Mouse (Mus musculus): ENCODE results near the gene Ubqln4. TPM values are rescaled to one million over a fixed set of nuclear protein-coding genes. Genes with fewer than 3 reads are reported as not detected.
"Not testable (repeated sequence)": the region's sequence is repeated elsewhere in the genome, so short reads cannot be mapped to it uniquely, and the experiment has no call there.

The Ubqln4 gene
- total and polyA plus RNA-seq, 3 experiments: 43.6 to 171 (median 83.0) TPM

GRCm38 (mm10) chr3:88604863-88605262 lies 51.3 kb downstream of the Ubqln4 start:
- no peak for DNase-seq (ENCODE audit: low read depth, low spot score)
- peaks cover 6 to 18% of the 10 kb centered on the region in 2 experiments; a peak in 3 of 4 replicates for H3K4me1 ChIP-seq (ENCODE audit: control insufficient read depth in 1 of 2, insufficient read depth in 2 of 2, low read length in 2 of 2)
- H3K4me3 ChIP-seq (ENCODE audit: control insufficient read depth in 1 of 2, insufficient read depth in 1 of 2, low read depth in 2 of 2, low read length in 2 of 2): no peak overlapping the region

GRCm38 (mm10) chr3:88605666-88606065 lies 52.1 kb downstream of the Ubqln4 start, which contains the start of gene Arhgef2:
Gene Arhgef2, plus strand, starts transcription at chr3:88605966.
- H3K36me3 ChIP-seq (ENCODE audit: control insufficient read depth in 1 of 2, insufficient read depth in 2 of 2, low read length in 2 of 2): peaks cover 0 to 16% of the 10 kb centered on the region in 2 experiments; a peak in 2 of 4 replicates
- H3K27me3 ChIP-seq (ENCODE audit: control insufficient read depth in 1 of 2, insufficient read depth in 2 of 2, low read length in 2 of 2); H3K79me2 ChIP-seq (ENCODE audit: control insufficient read depth, insufficient read depth, low read length, poor library complexity); H3K9me3 ChIP-seq (replicated peaks; ENCODE audit: insufficient read depth, low read length); DNase-seq (ENCODE audit: low read depth, low spot score): not testable (repeated sequence)
- peaks cover 6 to 18% of the 10 kb centered on the region in 2 experiments; a peak in 3 of 4 replicates for H3K4me1 ChIP-seq (ENCODE audit: control insufficient read depth in 1 of 2, insufficient read depth in 2 of 2, low read length in 2 of 2)
- peak within 1 kb of the TSS; percentile 30 for H3K9ac ChIP-seq (ENCODE audit: control insufficient read depth, low read depth, low read length, poor library complexity, severe bottlenecking)
- peak within 1 kb of the TSS; percentile 30 for H3K27ac ChIP-seq (ENCODE audit: control insufficient read depth, low read depth, low read length)
- peak within 1 kb of the TSS; percentile 10 to 13; a peak in 3 of 4 replicates for H3K4me3 ChIP-seq (ENCODE audit: control insufficient read depth in 1 of 2, insufficient read depth in 1 of 2, low read depth in 2 of 2, low read length in 2 of 2)

More at GRCm38 (mm10) chr3:88604863-88605262, 51.3 kb downstream of the Ubqln4 start:
- H3K79me2 ChIP-seq (ENCODE audit: control insufficient read depth, insufficient read depth, low read length, poor library complexity): no peaks in the 10 kb centered on the region; the same call in 1 of the 2 replicates
- peaks cover 0 to 16% of the 10 kb centered on the region in 2 experiments; a peak in 2 of 4 replicates for H3K36me3 ChIP-seq (ENCODE audit: control insufficient read depth in 1 of 2, insufficient read depth in 2 of 2, low read length in 2 of 2)
- TF ChIP-seq USF1 (IDR thresholded peaks at IDR 0.05; ENCODE audit: low read depth, low read length) (no peak), NRF1 (IDR thresholded peaks at IDR 0.05; ENCODE audit: insufficient read depth, low read depth, low read length, poor library complexity, severe bottlenecking) (no peak), ZNF384 (IDR thresholded peaks at IDR 0.05; ENCODE audit: low read depth, low read length) (no peak), POLR2AphosphoS2 (IDR thresholded peaks at IDR 0.05; ENCODE audit: low read length) (no peak), NELFE (IDR thresholded peaks at IDR 0.05; ENCODE audit: low read depth, low read length) (no peak), JUND (IDR thresholded peaks at IDR 0.05; ENCODE audit: low read depth, low read length) (no peak), TAL1 (IDR thresholded peaks at IDR 0.05; ENCODE audit: low read length) (no peak), MEF2A (IDR thresholded peaks at IDR 0.05; ENCODE audit: extremely low read depth, insufficient replicate concordance, low read depth, low read length, poor library complexity, severe bottlenecking) (no peak), POLR2A (IDR thresholded peaks at IDR 0.05; ENCODE audit: control insufficient read depth in 1 of 2, insufficient read depth in 1 of 2, low read depth in 1 of 2, low read length in 2 of 2, poor library complexity in 1 of 2) (no peak), MAX (IDR thresholded peaks at IDR 0.05; ENCODE audit: low read length) (no peak), ZMIZ1 (IDR thresholded peaks at IDR 0.05; ENCODE audit: low read depth, low read length) (no peak), ZC3H11A (IDR thresholded peaks at IDR 0.05; ENCODE audit: low read depth, low read length) (no peak), USF2 (IDR thresholded peaks at IDR 0.05; ENCODE audit: borderline replicate concordance in 1 of 2, insufficient read depth in 1 of 2, low read depth in 1 of 2, low read length in 2 of 2) (no peak), HCFC1 (IDR thresholded peaks at IDR 0.05; ENCODE audit: low read depth, low read length) (no peak), TCF12 (IDR thresholded peaks at IDR 0.05; ENCODE audit: low read depth, low read length) (no peak)
- H3K9me3 ChIP-seq (replicated peaks; ENCODE audit: insufficient read depth, low read length): no peaks in the 10 kb centered on the region
- no peaks in the 10 kb centered on the region for H3K27me3 ChIP-seq (ENCODE audit: control insufficient read depth in 1 of 2, insufficient read depth in 2 of 2, low read length in 2 of 2)
- H3K27ac ChIP-seq (ENCODE audit: control insufficient read depth, low read depth, low read length): no peak overlapping the region
- H3K9ac ChIP-seq (ENCODE audit: control insufficient read depth, low read depth, low read length, poor library complexity, severe bottlenecking): no peak overlapping the region

All from MEL (cell line).